41 mouse cellular contexts compared by ENCODE assay signal in the genomic region with DNA sequence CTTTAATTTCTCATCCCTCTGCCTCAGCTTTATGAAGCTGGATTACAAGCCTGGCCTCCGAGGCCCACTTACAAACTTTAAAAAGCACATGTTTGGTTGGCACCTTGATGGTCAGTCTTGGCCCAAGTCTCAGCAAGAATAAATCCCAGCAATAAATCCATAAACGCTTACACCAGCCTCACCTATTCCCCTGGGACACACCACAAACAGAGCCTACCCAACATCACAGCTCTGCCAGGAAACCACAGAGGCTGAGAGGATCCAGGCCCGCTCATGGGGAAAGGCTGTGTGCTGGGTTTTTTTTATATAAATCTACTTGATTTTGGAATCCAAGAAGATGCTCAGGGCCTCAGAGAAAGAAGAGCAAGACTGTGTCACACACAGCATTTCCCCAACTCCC. TPM values are rescaled to one million over a fixed set of nuclear protein-coding genes. Genes with fewer than 3 reads are reported as not detected.
A peak's percentile ranks its signal among the peaks of the same experiment; 100 is the strongest.
DNase-seq lines count a peak whose midpoint lies in the region; ATAC-seq and TF ChIP-seq lines count a peak whose summit lies in the region.
"Had no signal": no experiment of that assay in that cellular context is flagged by ENCODE, and none has a peak within 500 bp of the region (broad histone marks: within the 10 kb centered on the region; RNA-seq: fewer than 3 reads in every experiment).

No protein-coding gene starts in this region.

- ATAC-seq in embryonic facial prominence, embryonic 13.5 days (ENCODE audit: insufficient number of reproducible peaks, insufficient read depth, low FRiP score, low TSS enrichment, low read depth), result no peak
- no peak for ATAC-seq in liver, embryonic 15.5 days (ENCODE audit: insufficient read depth)
- no peak for ATAC-seq in erythroblast, adult 5-6 weeks (replicated peaks; ENCODE audit: low FRiP score, poor library complexity, severe bottlenecking)
- ATAC-seq: activated CD4-positive, CD25-positive, alpha-beta regulatory T cell, adult 4 months; CD4-positive, CD25-positive, alpha-beta regulatory T cell, adult 4 months; forebrain, embryonic 13.5 days; inflammation-experienced regulatory T-cells, adult 6 months had no signal

- intact Hi-C loops in left cerebral cortex, adult 2 months (cut with DNase I), result no loop called here

- no peaks in the 10 kb centered on the region for H3K27me3 ChIP-seq in embryonic facial prominence, embryonic 13.5 days
- H3K27me3 ChIP-seq in embryonic facial prominence, embryonic 10.5 days (replicated peaks; ENCODE audit: low read depth, poor library complexity, severe bottlenecking), result no peaks in the 10 kb centered on the region
- H3K27me3 ChIP-seq in liver, embryonic 15.5 days, result no peaks in the 10 kb centered on the region
- H3K27me3 ChIP-seq: embryonic facial prominence, embryonic 15.5 days; forebrain, embryonic 13.5 days; heart, embryonic 12.5 days; hindbrain, embryonic 15.5 days; limb, embryonic 15.5 days; megakaryocyte, embryonic 14.5 days; midbrain, embryonic 12.5 days had no signal

- TF ChIP-seq CTCF in left cerebral cortex, adult 2 months (IDR thresholded peaks at IDR 0.05), result no peak

- no peaks in the 10 kb centered on the region for H3K9me3 ChIP-seq in embryonic facial prominence, embryonic 13.5 days
- no peaks in the 10 kb centered on the region for H3K9me3 ChIP-seq in embryonic facial prominence, embryonic 10.5 days
- no peaks in the 10 kb centered on the region for H3K9me3 ChIP-seq in liver, embryonic 15.5 days (replicated peaks)
- H3K9me3 ChIP-seq: embryonic facial prominence, embryonic 15.5 days; forebrain, embryonic 13.5 days; heart, embryonic 12.5 days; hindbrain, embryonic 15.5 days; limb, embryonic 15.5 days; megakaryocyte, embryonic 14.5 days; midbrain, embryonic 12.5 days had no signal

- H3K4me3 ChIP-seq in embryonic facial prominence, embryonic 13.5 days, result no peak overlapping the region
- H3K4me3 ChIP-seq in embryonic facial prominence, embryonic 10.5 days, result no peak overlapping the region
- no peak overlapping the region for H3K4me3 ChIP-seq in liver, embryonic 15.5 days (replicated peaks)
- H3K4me3 ChIP-seq in left cerebral cortex, adult 2 months, result no peak overlapping the region
- H3K4me3 ChIP-seq: embryonic facial prominence, embryonic 15.5 days; forebrain, embryonic 13.5 days; heart, adult 2 months; heart, embryonic 12.5 days; hindbrain, embryonic 15.5 days; layer of hippocampus, adult 2 months; limb, embryonic 15.5 days; megakaryocyte, embryonic 14.5 days; midbrain, embryonic 12.5 days had no signal

- peak overlapping the region; percentile 11; the same call in 1 of the 2 replicates for H3K9ac ChIP-seq in embryonic facial prominence, embryonic 13.5 days
- 0 out of 2 replicates have a peak overlapping the region, but pooled peaks have one; percentile 11 for H3K9ac ChIP-seq in liver, embryonic 15.5 days
- H3K9ac ChIP-seq: embryonic facial prominence, embryonic 15.5 days; forebrain, embryonic 13.5 days; heart, embryonic 12.5 days; hindbrain, embryonic 15.5 days; limb, embryonic 15.5 days; midbrain, embryonic 12.5 days had no signal

- H3K4me2 ChIP-seq in embryonic facial prominence, embryonic 13.5 days, result no peak overlapping the region
- H3K4me2 ChIP-seq in liver, embryonic 15.5 days, result no peak overlapping the region
- H3K4me2 ChIP-seq: embryonic facial prominence, embryonic 15.5 days; forebrain, embryonic 13.5 days; heart, embryonic 12.5 days; limb, embryonic 15.5 days; midbrain, embryonic 12.5 days had no signal

- H3K36me3 ChIP-seq in embryonic facial prominence, embryonic 13.5 days, result no peaks in the 10 kb centered on the region
- peaks cover 6% of the 10 kb centered on the region for H3K36me3 ChIP-seq in embryonic facial prominence, embryonic 10.5 days (replicated peaks)
- no peaks in the 10 kb centered on the region for H3K36me3 ChIP-seq in liver, embryonic 15.5 days (replicated peaks)
- H3K36me3 ChIP-seq: heart, embryonic 12.5 days; hindbrain, embryonic 15.5 days; midbrain, embryonic 12.5 days had no signal

- no peak overlapping the region for H3K27ac ChIP-seq in embryonic facial prominence, embryonic 13.5 days
- H3K27ac ChIP-seq in embryonic facial prominence, embryonic 10.5 days (replicated peaks), result no peak overlapping the region
- H3K27ac ChIP-seq in liver, embryonic 15.5 days (replicated peaks), result no peak overlapping the region
- no peak overlapping the region for H3K27ac ChIP-seq in left cerebral cortex, adult 2 months
- H3K27ac ChIP-seq: embryonic facial prominence, embryonic 15.5 days; forebrain, embryonic 13.5 days; heart, adult 2 months; hindbrain, embryonic 15.5 days; layer of hippocampus, adult 2 months; limb, embryonic 15.5 days; midbrain, embryonic 12.5 days had no signal

- peaks cover 33% of the 10 kb centered on the region for H3K4me1 ChIP-seq in embryonic facial prominence, embryonic 13.5 days
- H3K4me1 ChIP-seq in embryonic facial prominence, embryonic 10.5 days, result peaks cover 61% of the 10 kb centered on the region
- peaks cover 81% of the 10 kb centered on the region for H3K4me1 ChIP-seq in liver, embryonic 15.5 days (replicated peaks)

- 74% methylated on average over 3 of the region's 3 CpGs for WGBS in embryonic facial prominence, embryonic 13.5 days
- 86% methylated on average over 3 of the region's 3 CpGs for WGBS in embryonic facial prominence, embryonic 10.5 days
- 77% methylated on average over 3 of the region's 3 CpGs for WGBS in liver, embryonic 15.5 days (ENCODE audit: insufficient replicate concordance)

- no peak for DNase-seq in embryonic facial prominence, embryonic 10.5 days (ENCODE audit: low spot score)
- no peak for DNase-seq in liver
- DNase-seq in NIH3T3 (ENCODE audit: low read depth), result peak; percentile 58
- no peak for DNase-seq in left cerebral cortex, adult 2 months (ENCODE audit: extremely low spot score in 1 of 2, low spot score in 2 of 2)
- DNase-seq: adrenal gland, adult 2 months; adrenal gland, postnatal 36 days; cerebellum, adult 18-20 months; cerebellum, postnatal 10 days; gastrocnemius, postnatal 36 days; heart, adult 2 months; heart, postnatal 4 days; kidney, adult 11 months; kidney, postnatal 36 days; lung, postnatal 36 days; right cerebral cortex, postnatal 4 days; thymus, postnatal 14 days had no signal

RNA-seq across cellular contexts. Expression of a gene that starts 2.9 kb away (rescaled TPM):
- polyA plus RNA-seq in embryonic facial prominence, embryonic 13.5 days (2015; fragmentation: Nextera tagmentation; extraction: Ambion mirVana), result 17.6 and 22.1 TPM in 2 replicates
- 13.9 and 15.0 TPM in 2 replicates for polyA plus RNA-seq in embryonic facial prominence, embryonic 10.5 days (2016; fragmentation: Nextera tagmentation; extraction: Ambion mirVana)
- 8.5 and 9.1 TPM in 2 replicates for polyA plus RNA-seq in liver, embryonic 15.5 days (2015; fragmentation: Nextera tagmentation; extraction: Ambion mirVana)
- total RNA-seq in erythroblast, adult 5-6 weeks (2015; ENCODE audit: low replicate concordance), result 1.0 and 7.7 TPM in 2 replicates
- total RNA-seq in erythroblast, adult 5-6 weeks (2017; ENCODE audit: low replicate concordance), result 2.5 and 4.3 TPM in 2 replicates
- total RNA-seq in left cerebral cortex, adult 2 months (2021), result 100 to 1,000 TPM in 1 of 2 experiments, 10 to 100 TPM in 1; 97.8 to 104 TPM

RNA-seq across cellular contexts. Expression of a gene that starts 14.5 kb away (rescaled TPM):
- 206 and 242 TPM in 2 replicates for polyA plus RNA-seq in embryonic facial prominence, embryonic 13.5 days (2015; fragmentation: Nextera tagmentation; extraction: Ambion mirVana)
- 199 and 215 TPM in 2 replicates for polyA plus RNA-seq in embryonic facial prominence, embryonic 10.5 days (2016; fragmentation: Nextera tagmentation; extraction: Ambion mirVana)
- 136 and 139 TPM in 2 replicates for polyA plus RNA-seq in liver, embryonic 15.5 days (2015; fragmentation: Nextera tagmentation; extraction: Ambion mirVana)
- 194 and 223 TPM in 2 replicates for total RNA-seq in erythroblast, adult 5-6 weeks (2015; ENCODE audit: low replicate concordance)
- total RNA-seq in erythroblast, adult 5-6 weeks (2017; ENCODE audit: low replicate concordance), result 274 and 282 TPM in 2 replicates
- total RNA-seq in left cerebral cortex, adult 2 months (2021), result 100 to 1,000 TPM; 178 to 181 TPM

RNA-seq across cellular contexts. Expression of a gene that starts 31.5 kb away (rescaled TPM):
- not detected in 2 replicates for polyA plus RNA-seq in embryonic facial prominence, embryonic 13.5 days (2015; fragmentation: Nextera tagmentation; extraction: Ambion mirVana)
- not detected in 2 replicates for polyA plus RNA-seq in embryonic facial prominence, embryonic 10.5 days (2016; fragmentation: Nextera tagmentation; extraction: Ambion mirVana)
- not detected in 2 replicates for polyA plus RNA-seq in liver, embryonic 15.5 days (2015; fragmentation: Nextera tagmentation; extraction: Ambion mirVana)
- total RNA-seq in erythroblast, adult 5-6 weeks (2015; ENCODE audit: low replicate concordance), result not detected in 2 replicates
- total RNA-seq in erythroblast, adult 5-6 weeks (2017; ENCODE audit: low replicate concordance), result not detected in 2 replicates
- total RNA-seq in left cerebral cortex, adult 2 months (2021), result not detected
- total RNA-seq: adrenal gland, adult 2 months; adrenal gland, postnatal 36 days; common myeloid progenitor, adult 5-6 weeks; gastrocnemius, postnatal 36 days; heart, adult 2 months; heart, postnatal 4 days; layer of hippocampus, adult 2 months; layer of hippocampus, postnatal 14 days; left cerebral cortex, adult 8-10 months; left cerebral cortex, postnatal 36 days; midbrain, postnatal 0 days had no signal
- polyA plus RNA-seq: activated CD4-positive, CD25-positive, alpha-beta regulatory T cell, adult 4 months; adrenal gland, adult 2 months; brain, embryonic 14.5 days; CD4-positive, CD25-positive, alpha-beta regulatory T cell, adult 4 months; embryonic facial prominence, embryonic 15.5 days; forebrain, embryonic 13.5 days; heart, embryonic 12.5 days; heart, postnatal 0 days; hindbrain, embryonic 15.5 days; inflammation-experienced regulatory T-cells, adult 6 months; kidney, embryonic 16.5 days; limb, embryonic 15.5 days; liver, embryonic 16.5 days; lung, embryonic 16.5 days; midbrain, embryonic 12.5 days; midbrain, postnatal 0 days; urinary bladder, adult 2 months had no signal
